Mouse (Mus musculus) heart, embryonic 11.5 days (tissue): ENCODE results near the gene Sppl3. TPM values are rescaled to one million over a fixed set of nuclear protein-coding genes. Genes with fewer than 3 reads are reported as not detected.
A peak's percentile ranks its signal among the peaks of the same experiment; 100 is the strongest.

Source experiments
- ATAC-seq: fragments of 200-750 bp; cut with Nextera tagmentation; replicated peaks from 2 replicates; pipeline ENCODE4 v1.8.0; 2017; ENCODE audit warnings: moderate library complexity; ENCODE audit not compliant: insufficient number of reproducible peaks, low FRiP score, low TSS enrichment
- H3K27ac ChIP-seq: fragments of 300-500 bp; sonication (generic); 2 replicates; pipeline ENCODE4 v1.5.1; 2014; ENCODE audit warnings: mild to moderate bottlenecking, low read depth, low read length
- H3K27me3 ChIP-seq: fragments of 300-500 bp; sonication (generic); 2 replicates; pipeline ENCODE4 v1.6.1; 2014; ENCODE audit warnings: mild to moderate bottlenecking, low read length, mixed read lengths; ENCODE audit not compliant: control insufficient read depth, insufficient read depth
- H3K36me3 ChIP-seq: fragments of 300-500 bp; sonication (generic); 2 replicates; pipeline ENCODE4 v1.6.1; 2014; ENCODE audit warnings: mild to moderate bottlenecking, low read length, moderate library complexity, mixed read lengths; ENCODE audit not compliant: control insufficient read depth, insufficient read depth
- H3K4me1 ChIP-seq: fragments of 300-500 bp; sonication (generic); 2 replicates; pipeline ENCODE4 v1.6.1; 2014; ENCODE audit warnings: low read length; ENCODE audit not compliant: control insufficient read depth, insufficient read depth
- H3K4me2 ChIP-seq: fragments of 300-500 bp; sonication (generic); 2 replicates; pipeline ENCODE4 v1.6.1; 2014; ENCODE audit warnings: mild to moderate bottlenecking, moderate library complexity
- H3K4me3 ChIP-seq: fragments of 300-500 bp; sonication (generic); 2 replicates; pipeline ENCODE4 v1.5.1; 2014; ENCODE audit warnings: low read depth, low read length
- H3K9ac ChIP-seq: fragments of 300-500 bp; sonication (generic); 2 replicates; pipeline ENCODE4 v1.6.1; 2014; ENCODE audit warnings: mild to moderate bottlenecking, low read depth, low read length, moderate library complexity
- H3K9me3 ChIP-seq: fragments of 300-500 bp; sonication (generic); replicated peaks from 2 replicates; pipeline ENCODE4 v1.6.1; 2016; ENCODE audit warnings: low read length; ENCODE audit not compliant: control insufficient read depth
- WGBS: fragments of 180-500 bp; shearing (Covaris S2); extraction: QIAGEN DNeasy Blood & Tissue Kit; methylation state at CpG from one replicate; pipeline ENCODE4 v1.1.7; 2014; ENCODE audit not compliant: insufficient replicate concordance; 5-methylcytosine and 5-hydroxymethylcytosine counted together
- polyA plus RNA-seq: library from polyadenylated mRNA; unstranded; fragments of >200 nt; fragmentation: Nextera tagmentation; extraction: Ambion mirVana; gene quantifications from 2 replicates; pipeline ENCODE4 v1.2.1, GENCODE M21; 2014

Gene Sppl3
- polyA plus RNA-seq, 1 experiment from 2014 or later: 18.6 TPM

GRCm38 (mm10) chr5:114980122-114980748 is 30.7 kb upstream of the Sppl3 start:
- Histone ChIP-seq H3K4me1 (peaks cover 6% of the 10 kb centered on the region; the same call in 1 of the 2 replicates), H3K27me3 (no peaks in the 10 kb centered on the region), H3K4me2 (peak overlapping the region; percentile 98), H3K4me3 (peak overlapping the region; percentile 51), H3K9ac (peak overlapping the region; percentile 71), H3K36me3 (no peaks in the 10 kb centered on the region), H3K27ac (peak overlapping the region; percentile 54), H3K9me3 (no peaks in the 10 kb centered on the region)
- 0 out of 2 replicates have a peak, but pooled peaks have one; percentile 19 for ATAC-seq
- WGBS: 19% methylated on average over 16 of the region's 16 CpGs

- no peak for ATAC-seq
- Histone ChIP-seq H3K4me1 (peaks cover 6% of the 10 kb centered on the region; the same call in 1 of the 2 replicates), H3K9ac (no peak overlapping the region), H3K9me3 (no peaks in the 10 kb centered on the region), H3K4me3 (no peak overlapping the region), H3K4me2 (no peak overlapping the region), H3K36me3 (no peaks in the 10 kb centered on the region), H3K27me3 (no peaks in the 10 kb centered on the region), H3K27ac (no peak overlapping the region)
- 40% methylated on average over 15 of the region's 15 CpGs for WGBS
Measured at GRCm38 (mm10) chr5:114982001-114982400, 28.9 kb upstream of the Sppl3 start.

- Histone ChIP-seq H3K36me3 (no peaks in the 10 kb centered on the region), H3K4me3 (no peak overlapping the region), H3K27ac (no peak overlapping the region), H3K4me1 (peaks cover 1% of the 10 kb centered on the region; the same call in 1 of the 2 replicates), H3K9me3 (no peaks in the 10 kb centered on the region), H3K27me3 (no peaks in the 10 kb centered on the region), H3K9ac (no peak overlapping the region), H3K4me2 (no peak overlapping the region)
- no peak for ATAC-seq
Measured at GRCm38 (mm10) chr5:114985074-114985473, 25.9 kb upstream of the Sppl3 start.

- H3K36me3 ChIP-seq: no peaks in the 10 kb centered on the region
- no peak overlapping the region for H3K4me3 ChIP-seq
- no peaks in the 10 kb centered on the region for H3K4me1 ChIP-seq
- no peak for ATAC-seq
- H3K27ac ChIP-seq: no peak overlapping the region
- H3K9ac ChIP-seq: no peak overlapping the region
- H3K9me3 ChIP-seq: no peaks in the 10 kb centered on the region
- 65% methylated on average over 16 of the region's 16 CpGs for WGBS
- H3K27me3 ChIP-seq: no peaks in the 10 kb centered on the region
- H3K4me2 ChIP-seq: no peak overlapping the region
Measured at GRCm38 (mm10) chr5:114996447-114996846, 14.5 kb upstream of the Sppl3 start.

GRCm38 (mm10) chr5:114997327-114997726 is 13.6 kb upstream of the Sppl3 start:
- H3K4me1 ChIP-seq: no peaks in the 10 kb centered on the region
- H3K4me2 ChIP-seq: no peak overlapping the region
- no peaks in the 10 kb centered on the region for H3K27me3 ChIP-seq
- no peak for ATAC-seq
- H3K36me3 ChIP-seq: no peaks in the 10 kb centered on the region
- H3K9ac ChIP-seq: no peak overlapping the region
- H3K9me3 ChIP-seq: no peaks in the 10 kb centered on the region
- H3K4me3 ChIP-seq: no peak overlapping the region
- H3K27ac ChIP-seq: no peak overlapping the region
- 43% methylated on average over 6 of the region's 6 CpGs for WGBS

- ATAC-seq: no peak
- 71% methylated on average over 2 of the region's 2 CpGs for WGBS
- H3K9me3 ChIP-seq: no peaks in the 10 kb centered on the region
- no peak overlapping the region for H3K27ac ChIP-seq
- H3K9ac ChIP-seq: no peak overlapping the region
- H3K4me1 ChIP-seq: peaks cover 5% of the 10 kb centered on the region
- H3K27me3 ChIP-seq: no peaks in the 10 kb centered on the region
- no peak overlapping the region for H3K4me2 ChIP-seq
- no peaks in the 10 kb centered on the region for H3K36me3 ChIP-seq
- no peak overlapping the region for H3K4me3 ChIP-seq
Measured at GRCm38 (mm10) chr5:115000503-115000902, 10.4 kb upstream of the Sppl3 start.

- no peak overlapping the region for H3K27ac ChIP-seq
- peaks cover 5% of the 10 kb centered on the region for H3K4me1 ChIP-seq
- ATAC-seq: no peak
- no peaks in the 10 kb centered on the region for H3K27me3 ChIP-seq
- WGBS: 59% methylated on average over 8 of the region's 8 CpGs
- H3K9ac ChIP-seq: no peak overlapping the region
- no peaks in the 10 kb centered on the region for H3K9me3 ChIP-seq
- no peaks in the 10 kb centered on the region for H3K36me3 ChIP-seq
- no peak overlapping the region for H3K4me2 ChIP-seq
- no peak overlapping the region for H3K4me3 ChIP-seq
Measured at GRCm38 (mm10) chr5:115001464-115001863, 9.5 kb upstream of the Sppl3 start.

- WGBS: 55% methylated on average over 6 of the region's 6 CpGs
Measured at GRCm38 (mm10) chr5:115002781-115003180, 8.2 kb upstream of the Sppl3 start.

GRCm38 (mm10) chr5:115003224-115003873 is 7.6 kb upstream of the Sppl3 start:
- Histone ChIP-seq H3K4me3 (no peak overlapping the region), H3K4me2 (no peak overlapping the region), H3K4me1 (peaks cover 5% of the 10 kb centered on the region), H3K9me3 (no peaks in the 10 kb centered on the region), H3K36me3 (no peaks in the 10 kb centered on the region), H3K9ac (no peak overlapping the region), H3K27me3 (no peaks in the 10 kb centered on the region), H3K27ac (no peak overlapping the region)
- WGBS: 73% methylated on average over 13 of the region's 13 CpGs
- no peak for ATAC-seq

More at GRCm38 (mm10) chr5:115002781-115003180, 8.2 kb upstream of the Sppl3 start:
- Histone ChIP-seq H3K27ac (no peak overlapping the region), H3K4me3 (no peak overlapping the region), H3K36me3 (no peaks in the 10 kb centered on the region), H3K4me1 (peaks cover 5% of the 10 kb centered on the region), H3K27me3 (no peaks in the 10 kb centered on the region), H3K4me2 (no peak overlapping the region), H3K9me3 (no peaks in the 10 kb centered on the region), H3K9ac (no peak overlapping the region)
- ATAC-seq: no peak
